Mouse (Mus musculus) fibroblast of lung, adult 2 months (primary cell): ENCODE results near the gene Hspa12a.
A peak's percentile ranks its signal among the peaks of the same experiment; 100 is the strongest.

ENCODE experiments used
- DNase-seq: peaks from one replicate; pipeline ENCODE4 v3.0.0-alpha.2; 2011; ENCODE audit warnings: low read depth

Gene Hspa12a

DNA sequence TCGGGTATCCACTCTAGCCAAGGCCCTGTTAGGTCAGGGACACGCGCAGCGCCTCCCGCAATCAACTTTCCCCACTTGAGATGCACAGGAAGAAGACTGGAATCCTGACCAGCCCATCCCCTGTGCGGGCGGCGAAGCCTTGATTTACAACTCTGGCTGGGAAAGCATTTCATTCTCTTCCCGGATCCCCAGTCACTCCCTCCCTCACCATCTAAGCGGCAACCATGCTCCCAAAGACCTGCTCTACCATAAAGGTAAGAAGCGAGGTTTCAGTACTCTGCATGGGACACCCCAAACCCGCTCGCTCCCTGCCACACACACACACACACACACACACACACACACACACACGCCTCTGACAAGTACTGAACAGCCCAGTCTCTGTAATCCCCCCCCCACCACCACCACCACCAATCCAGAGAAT is 83.6 kb downstream of the Hspa12a start:
- DNase-seq = no peak

DNA sequence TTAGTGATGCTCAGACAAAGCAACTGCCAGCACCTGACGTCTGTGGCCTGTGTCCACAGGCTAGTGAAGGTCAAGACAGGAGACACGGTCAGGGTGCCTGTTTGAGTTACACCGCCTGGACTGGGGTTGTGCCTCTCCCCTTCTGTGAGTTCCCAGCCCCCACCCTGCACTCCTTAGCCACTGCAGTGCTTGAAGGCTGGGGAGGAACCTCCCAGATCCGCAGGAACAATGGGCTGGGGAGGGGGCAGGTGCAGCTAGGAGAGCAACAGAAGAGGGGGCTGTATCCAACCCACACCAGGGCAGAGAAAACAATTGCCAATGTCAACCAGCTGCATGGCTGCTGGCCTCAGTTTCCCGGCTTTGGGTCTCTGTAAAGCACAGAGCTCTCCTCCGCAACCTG is 84.1 kb downstream of the Hspa12a start:
- no peak for DNase-seq

DNA sequence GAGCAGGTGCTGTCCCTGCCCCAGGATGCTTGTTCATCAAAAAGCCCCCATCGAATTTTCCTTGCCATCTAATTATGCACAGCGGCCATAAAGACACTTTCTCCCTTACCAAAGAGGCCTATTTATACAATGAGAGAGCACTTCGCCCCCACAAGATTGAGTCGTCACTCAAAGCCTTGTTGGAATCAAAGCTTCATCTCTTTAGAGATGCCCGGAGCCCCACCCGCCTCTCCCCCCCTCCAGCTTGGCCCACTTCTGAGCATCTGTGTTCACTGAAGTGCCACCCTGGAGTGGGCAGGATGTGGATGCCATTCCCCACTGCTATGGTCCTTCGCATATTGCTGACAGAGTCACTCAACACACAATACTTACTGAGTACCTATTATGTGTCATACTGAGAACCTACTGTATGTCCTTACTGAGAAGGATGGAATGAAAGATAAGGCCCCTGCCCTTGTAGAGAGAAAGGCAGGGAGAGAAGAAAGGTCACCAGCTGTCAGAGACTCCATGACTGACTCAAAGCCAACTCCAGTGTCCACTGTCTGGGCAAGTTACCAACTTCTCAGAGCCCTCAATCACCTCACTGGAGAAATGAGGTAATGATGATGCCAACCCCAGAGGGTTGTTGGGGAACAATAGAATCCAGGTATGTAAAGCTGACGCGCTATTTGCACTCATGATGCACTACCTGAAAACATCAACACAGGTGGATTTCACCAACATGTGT is 87.2 kb downstream of the Hspa12a start:
- no peak for DNase-seq

DNA sequence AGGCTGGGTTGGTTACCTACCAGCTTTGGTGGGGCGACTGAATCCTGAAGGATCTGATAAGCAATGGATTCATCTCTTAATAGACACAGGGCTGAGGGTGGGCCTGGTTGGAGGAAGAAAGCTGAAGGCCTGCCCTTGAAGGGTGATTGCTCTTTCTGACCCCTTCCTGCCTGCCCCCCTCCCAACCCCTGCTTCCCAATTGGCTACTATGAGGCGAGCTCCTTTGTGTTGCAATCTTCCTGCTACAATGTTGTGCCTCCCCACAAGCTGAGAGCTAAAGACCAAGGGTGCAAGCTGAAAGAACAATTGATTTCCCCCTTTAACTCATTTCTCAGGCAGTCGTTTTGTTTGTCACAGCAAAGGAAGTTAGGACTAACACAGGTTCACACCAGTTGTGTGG is 88.6 kb downstream of the Hspa12a start:
- DNase-seq = no peak

DNA sequence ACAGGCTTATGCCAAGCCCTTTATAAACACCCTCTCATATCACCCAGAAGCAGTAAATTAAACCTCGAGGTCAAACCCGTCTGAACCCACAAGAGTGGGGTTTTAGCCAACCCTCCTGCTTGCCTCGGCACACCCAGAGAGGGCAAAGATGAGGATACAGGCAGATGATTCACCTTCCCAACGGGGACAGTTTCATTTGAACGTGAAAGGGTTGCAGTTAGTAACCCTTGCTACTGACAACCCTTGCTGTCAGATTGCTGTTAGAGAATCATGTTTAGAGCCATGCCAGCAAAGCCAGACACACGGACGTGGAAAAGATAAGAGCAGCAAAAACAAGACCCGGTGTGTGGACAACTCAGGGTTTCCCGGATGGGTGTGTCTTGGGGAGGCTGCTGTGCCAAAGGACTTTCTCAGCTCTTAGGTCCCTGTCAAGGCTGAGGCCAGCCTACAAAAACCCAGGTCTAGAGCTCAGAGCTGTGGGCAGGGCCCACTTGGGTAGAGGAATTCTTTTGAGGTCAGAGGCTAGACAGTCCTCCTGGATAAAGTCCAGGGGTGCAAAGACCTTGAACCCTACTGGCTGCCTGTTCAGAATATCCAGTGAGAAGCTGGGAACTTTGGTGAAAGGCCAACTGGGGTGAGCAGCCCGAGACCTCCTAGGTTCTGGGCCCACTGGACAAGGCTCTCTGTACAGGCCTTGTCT is 90.3 kb downstream of the Hspa12a start:
- DNase-seq = no peak

DNA sequence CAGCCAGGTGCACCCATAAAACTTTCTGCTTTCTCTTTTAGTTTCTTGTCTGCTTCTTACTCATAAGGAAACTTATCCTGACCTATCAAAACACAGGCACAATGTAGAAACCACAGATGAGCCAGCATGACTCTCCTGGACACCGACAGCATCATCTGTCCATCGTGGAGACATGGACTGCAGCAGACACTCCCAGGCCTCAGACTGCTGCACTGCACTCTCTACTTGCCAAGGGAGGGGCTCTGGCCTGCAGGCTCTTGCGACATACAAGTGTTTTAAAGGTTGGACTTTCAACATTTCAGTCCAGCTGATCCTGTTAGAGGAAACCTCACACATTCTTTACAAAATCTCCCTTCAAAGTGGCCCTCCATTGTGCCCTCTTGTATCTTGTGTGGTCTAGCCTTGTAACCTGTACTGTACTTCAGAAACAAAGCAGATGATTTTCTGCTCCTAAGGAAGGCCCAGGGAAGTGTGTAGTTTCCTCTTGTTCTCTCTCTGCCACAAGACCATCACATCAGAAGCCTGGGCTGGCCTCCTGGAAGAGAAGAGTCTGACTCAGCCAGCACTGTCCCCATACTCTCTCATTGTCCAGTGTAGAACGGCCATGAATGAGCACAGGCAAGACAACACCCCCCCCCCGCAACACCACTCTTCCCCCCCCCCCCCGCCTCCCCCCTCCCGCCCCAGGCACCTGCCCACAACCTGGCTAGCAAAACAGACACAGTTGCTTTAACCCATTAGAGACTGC is 92.6 kb downstream of the Hspa12a start:
- DNase-seq = peak; percentile 50

DNA sequence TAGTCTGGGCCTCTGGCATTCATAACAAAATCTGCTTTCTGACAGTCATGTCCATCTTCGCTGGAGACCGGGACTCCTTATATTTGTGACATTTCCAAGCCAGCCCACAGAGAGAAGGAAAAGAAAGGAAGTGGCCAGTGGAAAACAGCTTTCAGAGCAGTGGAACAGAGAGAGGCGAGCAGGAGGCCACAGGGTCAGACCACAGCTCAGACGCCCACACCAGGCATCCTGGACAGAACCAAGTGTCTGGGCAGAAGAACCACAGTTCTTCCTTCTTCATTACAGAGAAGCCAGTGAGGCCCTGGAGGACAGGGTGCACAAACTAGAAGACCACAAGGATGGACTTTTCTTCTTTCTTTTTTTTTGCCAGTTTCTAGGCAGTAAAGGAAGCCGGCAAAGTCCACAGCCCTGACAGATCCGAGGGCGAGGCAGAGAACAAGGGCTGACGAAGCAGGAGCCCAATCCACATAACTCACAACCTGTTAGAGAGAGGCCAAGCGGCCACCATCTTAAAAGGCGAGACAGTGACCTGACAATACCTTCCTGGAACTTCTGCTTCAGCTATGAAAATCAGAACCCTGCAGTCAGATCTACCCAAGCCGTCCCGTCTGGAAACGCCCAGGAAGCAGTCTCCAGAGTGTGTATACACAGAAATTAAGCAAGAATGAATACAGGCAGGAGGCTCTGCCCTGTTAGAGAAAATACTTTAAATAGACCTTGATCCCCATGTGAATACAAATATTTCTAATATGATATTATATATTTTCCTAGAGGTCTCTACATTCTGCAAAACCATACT is 93.9 kb downstream of the Hspa12a start:
- no peak for DNase-seq

DNA sequence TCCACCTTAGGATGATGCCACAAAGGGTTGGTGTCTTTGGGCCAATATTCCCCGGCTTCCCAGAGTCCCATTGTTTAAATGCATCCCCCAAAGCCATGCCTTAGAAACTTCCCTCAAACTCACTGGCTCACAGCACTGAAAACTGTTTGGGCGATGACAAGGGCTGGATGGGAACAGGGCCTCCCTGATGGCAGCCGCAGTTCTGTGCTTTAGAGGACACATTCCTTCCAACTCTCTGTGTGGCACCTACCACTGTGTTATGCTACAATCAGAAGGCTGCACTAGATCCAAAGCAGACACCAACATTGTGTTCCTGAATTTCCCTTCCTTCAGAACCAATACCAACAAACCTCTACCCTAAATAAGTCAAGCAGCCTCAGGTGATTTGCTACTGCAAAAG is 99.8 kb downstream of the Hspa12a start:
- DNase-seq = no peak

DNA sequence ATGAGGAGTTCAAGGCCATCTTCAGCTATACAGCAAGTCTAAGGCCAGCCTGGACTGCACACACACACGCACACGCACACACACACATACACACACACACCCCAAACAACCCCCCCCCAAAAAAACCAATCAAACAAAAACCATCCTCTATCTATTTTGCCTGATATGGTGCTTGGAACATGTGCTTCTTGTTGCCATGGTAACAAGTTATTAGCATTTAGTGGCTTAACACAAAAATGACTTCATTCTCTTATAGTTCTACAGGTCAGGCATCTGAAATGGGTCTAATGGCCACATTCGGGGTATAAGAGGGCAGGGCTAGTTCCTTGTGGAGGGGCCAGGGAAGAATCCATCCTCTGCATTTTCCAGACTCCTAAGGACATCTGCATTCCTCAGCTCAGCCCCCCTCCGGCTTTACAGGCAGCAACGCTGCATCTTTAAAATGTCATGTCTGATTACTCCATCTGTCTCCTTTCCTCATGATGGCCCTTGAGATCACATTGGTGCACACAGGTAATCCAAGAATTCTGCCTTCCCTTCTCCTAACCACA is 102.7 kb downstream of the Hspa12a start:
- DNase-seq = no peak

DNA sequence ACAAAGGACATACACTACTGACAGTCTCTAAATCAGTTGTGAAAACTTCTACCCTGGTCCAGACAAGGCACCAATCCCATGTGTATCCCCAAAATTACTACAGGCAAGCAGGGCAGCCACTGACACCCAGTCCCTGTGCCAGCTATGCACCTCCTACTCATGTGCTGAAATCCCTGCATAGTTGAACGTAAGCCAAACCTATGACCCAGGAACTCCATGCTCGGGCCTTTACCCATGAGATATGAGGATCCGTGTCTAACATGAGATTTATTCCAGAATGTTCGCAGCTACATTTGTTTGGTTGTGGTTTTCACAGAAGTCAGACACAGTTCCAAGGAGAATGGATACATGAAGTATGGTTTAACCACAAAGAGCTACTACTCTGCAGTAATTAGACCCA is 103.6 kb downstream of the Hspa12a start:
- no peak for DNase-seq

DNA sequence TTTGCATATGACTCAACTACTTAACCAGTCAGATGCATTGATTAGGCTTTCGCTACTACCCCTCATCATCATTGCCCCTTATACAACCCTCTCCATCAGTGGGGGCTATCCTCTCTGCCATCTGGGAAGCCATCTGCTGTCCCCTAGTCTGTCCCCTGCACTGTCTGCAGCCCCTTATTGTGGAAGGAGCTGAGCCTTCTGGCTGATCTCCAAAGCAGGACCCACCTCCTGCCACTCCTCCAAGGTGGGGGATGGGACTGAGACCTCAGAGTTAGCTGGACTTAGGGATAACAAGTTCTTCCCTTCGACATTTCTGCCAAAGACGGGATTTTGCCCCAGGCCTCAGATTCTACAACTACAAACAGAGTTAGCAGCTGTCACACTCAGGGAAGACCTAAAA is 104.1 kb downstream of the Hspa12a start:
- DNase-seq = no peak

DNA sequence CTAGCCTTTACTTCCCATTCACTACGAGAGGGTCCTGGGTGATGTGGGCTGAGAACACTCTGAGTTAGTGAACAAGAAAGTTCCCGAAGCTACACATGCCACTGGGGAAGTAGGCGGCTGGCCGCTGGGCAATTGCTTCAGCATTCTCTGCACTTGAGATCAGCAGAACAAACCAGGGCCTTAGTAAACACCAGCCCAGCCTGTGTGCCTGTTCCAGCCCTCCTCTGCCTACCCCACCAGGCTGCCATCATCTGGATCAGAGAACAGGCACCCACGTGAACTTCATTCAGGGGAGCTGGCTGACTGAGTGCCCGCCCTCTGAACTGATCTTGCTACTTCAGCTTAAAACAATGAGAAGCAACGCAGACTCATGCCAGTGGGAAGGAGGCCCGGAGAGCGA is 104.7 kb downstream of the Hspa12a start:
- no peak for DNase-seq

DNA sequence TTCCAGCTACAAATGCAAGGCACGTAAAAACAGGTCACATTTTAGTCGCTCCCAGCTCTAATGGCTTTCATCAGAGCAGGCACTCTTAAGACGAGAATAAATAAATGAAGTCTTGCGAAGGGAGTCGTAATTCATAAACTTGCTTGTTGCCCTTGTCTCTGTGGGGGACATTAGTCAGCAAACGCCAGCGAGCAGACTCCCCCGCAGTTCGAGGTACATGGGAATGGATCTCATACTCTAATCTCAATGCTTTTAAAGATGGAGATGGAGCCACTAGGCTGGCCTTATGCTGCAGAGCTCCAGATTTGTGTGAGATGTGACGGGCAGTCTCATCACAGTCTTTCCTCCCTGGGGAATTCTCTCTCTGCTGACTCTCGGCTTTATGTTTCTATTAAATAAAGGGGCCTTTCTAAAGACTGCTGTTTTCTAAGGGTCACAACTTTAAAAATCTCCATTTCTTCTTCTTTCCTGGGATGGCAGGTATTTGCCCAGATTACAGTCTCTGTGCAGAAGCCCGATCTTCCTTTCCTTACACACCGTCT is 109.7 kb downstream of the Hspa12a start:
- no peak for DNase-seq

DNA sequence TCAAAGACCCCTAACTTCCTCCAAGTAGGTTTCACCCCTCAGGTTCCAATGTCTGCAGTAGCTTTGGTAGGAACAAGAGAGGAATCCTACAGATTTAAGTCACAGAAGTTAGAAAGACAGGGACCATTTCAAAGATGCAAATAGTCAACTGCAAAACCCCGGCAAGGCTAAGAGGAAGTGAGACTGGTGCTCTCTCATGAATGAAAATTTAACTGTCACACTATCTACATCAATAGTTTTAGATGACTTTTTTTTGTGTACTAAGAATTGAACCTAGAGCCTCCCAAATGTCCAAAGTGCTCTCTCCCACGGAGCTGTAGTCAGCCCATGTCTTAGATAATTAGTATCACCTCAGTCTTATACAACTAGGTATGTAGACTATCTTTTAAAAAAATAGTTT is 110.5 kb downstream of the Hspa12a start:
- DNase-seq = no peak

DNA sequence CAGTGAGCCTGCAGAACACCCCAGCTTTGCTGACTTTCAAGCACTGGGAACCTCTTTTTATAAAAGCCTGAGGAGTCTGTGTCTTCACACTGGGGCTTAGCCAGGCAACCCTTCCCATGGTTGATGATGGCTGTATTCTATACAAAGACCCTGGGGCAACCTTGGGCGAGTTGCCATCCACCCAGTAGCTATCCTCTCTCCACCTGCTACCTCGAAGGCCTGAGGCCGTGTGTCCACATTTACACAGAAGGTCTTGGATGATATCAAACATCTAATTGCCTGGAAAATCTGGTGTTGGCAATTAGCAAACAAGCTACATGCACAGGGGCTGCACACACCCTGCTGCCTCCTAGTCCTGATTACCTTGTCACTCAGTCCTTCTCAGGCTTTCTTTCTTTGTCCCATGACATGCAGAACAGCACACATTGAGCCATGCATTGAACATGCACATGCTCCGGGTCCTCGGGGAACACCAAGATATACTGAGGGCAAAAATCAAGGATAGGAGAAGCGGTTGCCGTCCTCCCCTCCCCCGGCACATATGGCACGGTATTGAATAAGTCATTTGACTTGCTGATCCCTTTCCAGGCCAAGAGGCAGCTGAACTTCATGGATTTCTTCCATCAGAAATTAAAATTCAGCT is 112.1 kb downstream of the Hspa12a start:
- no peak for DNase-seq

DNA sequence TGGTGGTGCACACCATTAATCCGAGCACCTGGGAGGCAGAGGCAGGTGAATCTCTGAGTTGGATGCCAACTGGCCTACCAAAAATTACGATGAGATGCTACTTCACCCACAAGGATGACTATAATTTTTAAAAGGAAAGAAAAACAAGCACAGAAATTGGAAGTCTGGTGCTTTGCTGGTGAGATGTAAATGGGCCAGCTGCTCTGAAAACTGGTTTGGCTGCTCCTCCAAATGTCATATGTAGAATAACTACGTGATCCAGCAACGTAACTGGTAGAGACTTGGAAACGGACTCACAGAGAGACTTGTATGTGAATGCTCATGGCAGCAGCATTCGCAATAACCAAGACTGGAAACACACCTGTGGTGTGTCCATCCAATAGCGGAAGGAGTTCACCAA is 113.3 kb downstream of the Hspa12a start:
- DNase-seq = no peak

DNA sequence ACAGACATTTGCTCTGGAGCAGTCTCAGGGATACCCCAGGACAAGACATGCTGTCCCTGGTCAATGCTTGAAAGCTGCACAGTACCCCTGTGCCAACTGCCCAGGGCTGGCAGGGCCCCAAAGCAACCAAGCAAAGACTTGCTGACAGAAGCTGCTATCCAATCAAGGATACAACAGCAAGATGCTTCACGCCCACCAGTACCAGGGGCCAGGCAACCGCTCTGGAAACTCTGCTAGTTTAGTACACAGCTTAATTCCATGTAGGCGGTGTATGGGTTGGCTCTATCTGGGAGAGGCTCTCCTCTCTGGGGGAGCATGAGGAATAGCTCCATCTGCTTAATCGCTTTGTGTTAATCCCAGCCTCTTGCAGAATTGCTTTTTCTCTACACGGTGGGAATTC is 113.9 kb downstream of the Hspa12a start:
- DNase-seq = no peak

DNA sequence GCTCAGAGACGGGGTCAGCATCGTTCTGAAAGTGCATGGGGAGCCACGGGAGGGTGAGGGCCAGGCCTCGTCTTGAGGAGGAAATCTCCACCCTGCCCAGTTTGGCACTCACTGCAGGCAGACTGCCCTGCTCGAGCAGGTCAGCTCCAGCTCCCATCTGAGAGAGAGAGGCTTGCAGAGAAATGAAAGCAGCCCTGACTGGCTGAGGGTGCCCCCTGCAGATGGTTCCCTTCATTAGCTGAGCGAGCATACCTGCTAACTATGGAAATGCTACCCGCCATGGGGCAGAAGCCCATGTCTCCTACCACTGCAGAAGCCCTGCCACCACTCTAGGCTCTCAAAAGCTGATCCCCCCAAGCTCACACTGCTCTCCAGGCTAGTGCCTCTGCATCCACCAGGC is 115.8 kb downstream of the Hspa12a start:
- DNase-seq = no peak

DNA sequence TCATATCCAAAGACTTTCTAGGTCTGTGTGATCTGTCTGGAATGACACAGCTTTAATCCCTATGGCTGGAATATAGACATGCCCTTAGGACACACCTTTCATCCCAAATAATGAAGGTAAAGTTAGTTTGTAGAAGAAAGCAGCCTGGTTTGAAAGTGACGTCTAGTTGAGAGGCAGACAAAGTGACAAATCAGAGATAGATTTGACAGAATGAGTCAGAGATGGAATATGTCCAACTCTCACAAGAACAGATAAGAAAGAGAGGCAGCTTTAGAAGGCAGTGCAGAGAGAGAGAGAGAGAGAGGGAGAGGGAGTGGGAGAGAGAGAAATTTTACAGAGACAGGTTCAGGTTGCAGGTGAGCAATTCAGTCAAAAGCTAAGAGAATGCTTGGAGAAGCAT is 119.1 kb downstream of the Hspa12a start:
- DNase-seq = no peak

DNA sequence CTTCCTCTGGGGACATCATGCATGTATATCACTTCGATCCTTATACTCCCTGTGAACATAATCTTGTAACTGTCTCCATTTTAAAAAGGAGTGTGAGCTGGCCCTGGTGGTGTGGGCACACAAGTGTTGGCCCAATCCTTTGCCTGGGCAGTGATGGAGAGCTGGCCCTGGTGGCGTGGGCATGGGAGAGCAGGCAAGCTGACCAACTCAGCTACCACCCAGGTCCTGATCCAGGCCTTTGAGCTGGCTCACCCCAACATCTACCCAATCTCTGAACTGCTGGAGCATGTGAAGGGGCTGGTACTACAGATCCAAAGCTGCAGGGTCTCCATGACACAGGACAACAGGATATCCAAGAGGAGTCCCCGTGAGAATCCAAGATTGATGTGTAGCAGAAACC is 120.2 kb downstream of the Hspa12a start:
- no peak for DNase-seq
